Mouse (Mus musculus) heart, adult 10 weeks (tissue): Measurements from ENCODE around the gene Sema4b. TPM values are rescaled to one million over a fixed set of nuclear protein-coding genes. Genes with fewer than 3 reads are reported as not detected.

Experiments used
- polyA plus RNA-seq: library from polyadenylated mRNA; stranded (reverse); fragments of 350-450 nt; fragmentation: Illumina TruSeq; extraction: RNeasy Lipid Tissue Mini Kit (QIAGEN cat#74804); gene quantifications from one replicate; pipeline ENCODE4 v1.2.3, GENCODE M21; 2014; ENCODE audit warnings: low read depth, low replicate concordance

The Sema4b gene
- 6.7 TPM for polyA plus RNA-seq

DNA sequence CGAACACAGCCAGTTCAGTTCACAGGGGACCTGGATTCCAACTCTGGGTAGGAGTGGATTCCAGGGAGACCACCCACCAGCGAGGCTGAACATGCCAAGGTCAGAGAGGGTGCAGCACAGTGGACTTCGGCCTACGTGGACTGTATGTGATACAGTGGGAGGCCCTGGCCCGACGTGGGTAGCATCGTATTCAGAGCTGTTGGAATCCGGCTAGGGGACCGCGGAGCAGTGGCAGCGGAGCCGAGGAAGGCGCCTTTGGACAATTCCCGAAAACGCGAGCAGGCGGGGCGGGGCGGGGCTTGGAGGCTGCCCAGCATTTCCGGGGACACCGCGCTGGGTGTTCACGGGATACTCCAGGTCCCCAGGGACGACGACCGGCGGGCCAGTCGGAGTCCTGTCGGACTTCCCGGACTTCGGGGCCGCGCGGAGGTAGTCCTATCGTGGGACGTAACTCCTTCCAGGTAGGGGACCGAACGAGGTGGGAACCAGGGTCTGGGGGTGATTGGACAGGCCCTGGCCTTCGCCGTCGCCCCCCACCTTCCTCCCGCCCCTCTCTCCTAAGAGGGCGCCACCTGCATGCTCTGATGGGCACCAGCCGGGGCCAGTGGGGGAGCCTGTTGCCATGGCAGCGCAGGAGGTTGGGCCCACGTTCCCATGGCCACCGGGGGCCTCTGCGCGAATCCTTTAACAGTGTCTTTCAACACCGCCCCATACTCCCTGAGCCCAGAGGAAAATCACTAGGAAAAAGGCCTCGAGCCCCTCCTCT, at the start of gene Sema4b:
TSS of gene Sema4b (plus strand) at position 311 of the 766 bp plus-strand sequence.

DNA sequence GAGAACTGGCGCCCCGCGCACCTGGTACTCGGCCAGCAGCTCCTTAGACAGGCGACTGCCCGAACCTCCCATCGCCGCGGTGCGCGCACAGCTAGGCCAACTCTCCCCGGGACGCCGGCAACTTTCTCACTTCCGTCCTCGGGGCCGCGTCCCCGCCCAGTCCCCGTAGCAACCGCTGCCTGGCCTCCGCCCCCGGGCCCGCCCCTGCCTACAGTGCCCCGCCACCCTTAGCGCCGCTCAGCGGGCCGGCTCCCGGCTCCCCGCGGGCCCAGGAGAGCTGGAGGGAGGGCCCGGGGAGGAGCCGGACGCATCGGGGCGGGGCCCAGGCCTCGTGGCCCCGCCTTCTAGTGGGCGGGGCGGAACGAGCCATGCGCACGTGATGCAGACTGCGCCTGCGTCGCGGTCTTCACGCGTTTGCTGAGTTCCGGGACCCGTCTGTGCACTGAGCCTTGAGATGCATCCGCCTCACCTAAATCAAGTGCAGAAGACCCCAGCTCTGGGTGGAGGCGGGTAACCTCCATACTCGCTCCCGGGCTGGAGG, 45.9 kb downstream of the Sema4b start, which contains the start of the genes Cib1 and Gdpgp1:
TSS of gene Cib1 (minus strand) at position 325 of the 541 bp plus-strand sequence.
TSS of gene Gdpgp1 (plus strand) at position 377 of the 541 bp plus-strand sequence.

GRCm38 (mm10) chr7:80246148-80246721, 59.6 kb downstream of the Sema4b start, which contains the start of gene Ttll13:
Ttll13 (plus strand) TSS chr7:80246376.

GRCm38 (mm10) chr7:80260625-80261371, 74.2 kb downstream of the Sema4b start, which contains the start of gene Ngrn:
Ngrn (plus strand) TSS chr7:80261215.

GRCm38 (mm10) chr7:80268897-80269750, 82.5 kb downstream of the Sema4b start, which contains the start of gene Vps33b:
Vps33b (plus strand) TSS chr7:80269649.

Other genes starting within 250 kb of the Sema4b start
- 20.3 TPM for gene Zfp710, start 162.0 kb upstream of the Sema4b start, polyA plus RNA-seq
- 2,203 TPM for gene Idh2, start 71.4 kb upstream of the Sema4b start, polyA plus RNA-seq
- 18.0 TPM for gene Cib1, start 46.0 kb downstream of the Sema4b start, polyA plus RNA-seq
- 0.73 TPM for gene Gdpgp1, start 46.0 kb downstream of the Sema4b start, polyA plus RNA-seq
- gene Ttll13, start 59.5 kb downstream of the Sema4b start, polyA plus RNA-seq: 0.47 TPM
- 35.1 TPM for gene Ngrn, start 74.4 kb downstream of the Sema4b start, polyA plus RNA-seq
- 4.5 TPM for gene Vps33b, start 82.8 kb downstream of the Sema4b start, polyA plus RNA-seq
- 0.45 TPM for gene Prc1, start 107.6 kb downstream of the Sema4b start, polyA plus RNA-seq
- 9.5 TPM for gene Rccd1, start 137.6 kb downstream of the Sema4b start, polyA plus RNA-seq
- gene Unc45a, start 154.2 kb downstream of the Sema4b start, polyA plus RNA-seq: 15.6 TPM
- 22.8 TPM for gene Hddc3, start 156.3 kb downstream of the Sema4b start, polyA plus RNA-seq
- 44.8 TPM for gene Man2a2, start 184.5 kb downstream of the Sema4b start, polyA plus RNA-seq
- 9.1 TPM for gene Fes, start 201.1 kb downstream of the Sema4b start, polyA plus RNA-seq
- 59.3 TPM for gene Furin, start 218.6 kb downstream of the Sema4b start, polyA plus RNA-seq